Mouse (Mus musculus): ENCODE results near the gene 4930516K23Rik. TPM values are rescaled to one million over a fixed set of nuclear protein-coding genes. Genes with fewer than 3 reads are reported as not detected.

4930516K23Rik gene
- total RNA-seq (2021) (not detected), polyA plus RNA-seq (2012; rRNA removed) (not detected in 2 replicates)
- long read RNA-seq = 0 reads

GRCm38 (mm10) chr7:104061345-104061744, at the start of gene 4930516K23Rik:
TSS of gene 4930516K23Rik (minus strand) at chr7:104061445.
- DNase-seq = no peak

DNA sequence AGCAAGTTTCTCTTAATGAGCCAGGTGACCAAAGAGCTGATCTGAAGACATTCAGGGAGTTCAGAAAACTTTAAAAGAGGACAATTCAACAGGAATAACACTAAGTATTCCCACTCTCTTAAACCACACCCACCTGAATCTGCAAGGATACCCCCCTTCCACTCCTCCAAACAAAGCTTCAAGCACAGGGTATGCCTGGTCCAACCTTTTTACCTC, 43.4 kb upstream of the 4930516K23Rik start, which contains the start of gene Olfr646:
Gene Olfr646 (plus strand): TSS at position 117 of the 216 bp plus-strand sequence.
- no peak for DNase-seq

DNA sequence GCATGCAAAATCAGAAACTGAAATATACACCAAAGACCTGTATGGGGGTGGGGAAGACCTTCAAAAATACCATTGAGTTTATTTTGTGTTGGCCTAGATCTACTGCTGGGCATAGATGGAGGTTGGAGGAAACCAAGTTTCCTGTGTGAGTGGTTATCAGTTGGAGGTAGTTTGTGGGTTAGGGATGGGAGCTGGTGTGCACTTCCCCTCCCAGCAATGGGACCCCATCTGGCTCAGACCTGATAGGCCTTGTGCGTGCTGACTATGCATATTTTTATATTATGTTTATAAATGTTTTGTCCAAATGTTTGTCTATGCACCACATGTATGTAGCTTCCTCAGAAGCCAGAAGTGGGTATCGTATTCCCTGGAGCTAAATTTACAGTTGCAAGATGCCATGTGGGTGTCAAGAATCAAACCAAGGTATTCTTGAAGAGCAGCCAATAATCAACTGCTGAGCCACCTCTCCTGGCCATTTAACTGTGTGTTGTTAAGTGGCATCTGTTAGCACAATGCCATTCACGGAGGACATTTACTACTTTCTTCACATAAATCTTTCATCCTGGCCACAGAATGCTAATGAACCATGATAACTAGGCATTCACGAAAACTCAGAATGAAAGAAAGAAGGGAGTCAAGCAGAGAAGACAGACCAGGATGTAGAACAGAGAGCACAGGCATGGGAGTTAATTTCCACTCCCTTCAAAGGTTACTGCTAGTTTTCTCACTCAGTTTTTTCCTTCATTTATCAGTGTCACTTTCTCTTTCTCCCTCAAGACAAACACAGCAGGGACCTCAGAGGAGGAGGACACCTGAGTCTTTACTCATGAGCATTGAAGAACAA, 42.9 kb upstream of the 4930516K23Rik start:
- no peak for DNase-seq

- no peak for DNase-seq
These were observed 24.1 kb upstream of the 4930516K23Rik start, which contains the start of gene Olfr645 for GRCm38 (mm10) chr7:104085365-104085764. TSS of gene Olfr645 (minus strand) at chr7:104085465.

- no peak for DNase-seq
These were observed 10.5 kb upstream of the 4930516K23Rik start, which contains the start of gene Olfr644 for GRCm38 (mm10) chr7:104071769-104072168. TSS of gene Olfr644 (minus strand) at chr7:104071869.

DNA sequence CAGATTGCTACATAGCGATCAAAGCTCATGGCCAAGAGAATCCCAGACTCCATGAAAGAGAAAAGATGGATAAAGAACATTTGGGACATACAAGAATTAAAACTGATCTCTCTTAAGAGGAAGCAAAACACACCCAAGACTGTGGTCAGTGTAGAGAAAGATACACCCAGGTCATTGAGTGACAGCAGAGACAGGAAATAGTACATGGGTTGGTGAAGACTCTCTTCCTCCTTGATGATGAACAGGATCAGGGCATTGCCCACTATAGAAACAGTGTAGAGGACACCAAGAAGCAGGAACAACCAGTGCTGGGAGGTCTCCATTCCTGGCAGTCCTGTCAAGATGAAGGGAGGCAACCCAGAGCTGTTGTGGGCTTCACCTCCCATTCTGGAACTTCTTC, 2.0 kb downstream of the 4930516K23Rik start:
- no peak for DNase-seq

GRCm38 (mm10) chr7:104052566-104052965, 8.7 kb downstream of the 4930516K23Rik start, which contains the start of gene Olfr642:
TSS of gene Olfr642 (minus strand) at chr7:104052666.
- DNase-seq = no peak

DNA sequence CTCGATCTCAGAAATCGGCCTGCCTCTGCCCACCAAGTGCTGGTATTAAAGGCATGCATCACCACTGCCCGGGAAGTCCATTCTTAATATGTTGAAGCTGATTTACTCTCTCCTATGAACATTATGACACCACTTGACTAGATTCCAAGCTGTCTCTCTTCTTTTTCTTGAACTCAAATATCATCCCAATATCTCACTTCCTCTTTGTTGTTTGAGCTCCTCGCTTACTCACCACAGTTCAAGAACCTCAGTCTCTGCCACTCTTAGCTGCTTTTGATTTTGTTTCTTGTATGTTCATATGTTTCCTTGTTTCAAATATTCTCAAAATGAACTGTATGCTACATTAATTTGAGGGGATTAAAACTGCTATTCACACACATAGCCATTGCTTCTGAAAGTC, 10.5 kb downstream of the 4930516K23Rik start:
- no peak for DNase-seq

- DNase-seq = no peak
These were observed 26.1 kb downstream of the 4930516K23Rik start, which contains the start of gene Olfr641 for GRCm38 (mm10) chr7:104035145-104035544. TSS of gene Olfr641 (plus strand) at chr7:104035445.

DNA sequence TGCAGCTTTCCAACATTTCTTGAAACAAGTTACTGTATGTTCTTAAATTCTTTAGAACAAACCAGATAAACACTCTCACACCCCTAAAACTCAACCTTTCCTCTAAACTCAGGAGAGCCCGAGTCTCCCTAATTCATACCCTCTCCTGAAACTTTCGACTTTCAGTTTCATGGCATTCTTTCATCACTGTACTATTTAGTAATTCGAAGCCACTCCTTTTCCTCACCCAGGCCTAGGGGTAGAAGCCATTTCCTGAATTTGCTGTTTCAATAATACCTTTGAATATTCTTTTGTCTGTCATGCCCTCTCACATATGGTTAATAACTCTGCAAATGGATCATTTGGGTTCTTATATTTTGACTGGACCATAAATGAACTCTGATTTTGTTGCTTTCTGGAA, 34.3 kb downstream of the 4930516K23Rik start:
- no peak for DNase-seq

DNA sequence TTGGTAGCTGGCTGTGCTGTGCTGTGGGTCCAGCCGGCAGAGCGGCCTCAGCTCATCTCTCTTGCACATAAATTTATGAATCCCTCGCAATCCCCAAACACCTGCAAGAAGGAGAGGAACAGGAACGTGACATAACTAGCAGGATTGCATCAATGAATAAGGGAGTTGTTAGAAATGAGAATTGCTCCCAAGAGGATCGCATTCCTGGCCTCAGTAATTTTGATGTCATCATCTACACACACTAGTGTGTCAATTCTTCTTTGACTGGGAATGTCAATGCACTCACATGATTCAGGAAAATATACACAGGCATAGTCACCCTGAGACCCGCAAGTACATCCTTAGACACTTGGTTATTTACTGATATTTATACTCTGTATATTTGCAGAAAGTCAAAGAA, 35.8 kb downstream of the 4930516K23Rik start, which contains the start of gene Olfr640:
Gene Olfr640 (minus strand): TSS at position 101 of the 400 bp plus-strand sequence.
- DNase-seq = no peak

DNA sequence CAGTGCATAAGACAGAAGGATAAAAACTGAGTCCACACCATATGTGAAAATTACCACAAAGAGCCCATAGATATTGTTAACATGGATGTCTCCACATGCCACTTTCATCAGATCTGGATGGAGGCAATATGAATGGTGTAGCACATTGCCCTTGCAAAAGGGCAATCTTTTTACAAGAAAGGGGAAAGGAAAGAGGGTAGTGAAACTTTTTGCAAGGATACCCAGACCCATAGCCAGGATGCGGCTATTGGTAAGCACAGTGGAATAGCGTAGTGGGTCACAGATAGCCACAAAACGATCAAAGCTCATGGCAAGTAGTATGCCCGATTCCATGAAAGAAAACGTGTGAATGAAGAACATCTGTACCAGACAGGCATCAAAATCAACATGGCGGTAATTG, 39.6 kb downstream of the 4930516K23Rik start:
- no peak for DNase-seq

GRCm38 (mm10) chr7:104018953-104019352, 42.3 kb downstream of the 4930516K23Rik start:
- no peak for DNase-seq

GRCm38 (mm10) chr7:104017203-104017602, 44.0 kb downstream of the 4930516K23Rik start, which contains the start of gene Olfr639:
TSS of gene Olfr639 (minus strand) at chr7:104017303.
- DNase-seq = no peak

Other genes starting within 250 kb of the 4930516K23Rik start
- gene Hbb-bt, start 247.4 kb downstream of the 4930516K23Rik start, total RNA-seq (2021) = 100 to 1,000 TPM; 120 to 218 TPM
- 48.3 and 61.8 TPM in 2 replicates for gene Hbb-bt, start 247.4 kb downstream of the 4930516K23Rik start, polyA plus RNA-seq (2012; rRNA removed)
- 1,000 to 10,000 TPM; 1,531 to 2,097 TPM for gene Hbb-bs, start 233.3 kb downstream of the 4930516K23Rik start, total RNA-seq (2021)
- 569 and 814 TPM in 2 replicates for gene Hbb-bs, start 233.3 kb downstream of the 4930516K23Rik start, polyA plus RNA-seq (2012; rRNA removed)
- gene Hbb-bh2, start 220.9 kb downstream of the 4930516K23Rik start, total RNA-seq (2021) = not detected
- not detected in 2 replicates for gene Hbb-bh2, start 220.9 kb downstream of the 4930516K23Rik start, polyA plus RNA-seq (2012; rRNA removed)
- gene Hbb-bh1, start 218.3 kb downstream of the 4930516K23Rik start, total RNA-seq (2021) = not detected
- gene Hbb-bh1, start 218.3 kb downstream of the 4930516K23Rik start, polyA plus RNA-seq (2012; rRNA removed) = not detected in 2 replicates
- not detected for gene Hbb-y, start 208.2 kb downstream of the 4930516K23Rik start, total RNA-seq (2021)
- gene Hbb-y, start 208.2 kb downstream of the 4930516K23Rik start, polyA plus RNA-seq (2012; rRNA removed) = not detected in 2 replicates
- gene Olfr66, start 175.2 kb downstream of the 4930516K23Rik start, total RNA-seq (2021) = not detected
- gene Olfr66, start 175.2 kb downstream of the 4930516K23Rik start, polyA plus RNA-seq (2012; rRNA removed) = not detected in 2 replicates
- gene Olfr64, start 167.0 kb downstream of the 4930516K23Rik start, total RNA-seq (2021) = not detected
- not detected in 2 replicates for gene Olfr64, start 167.0 kb downstream of the 4930516K23Rik start, polyA plus RNA-seq (2012; rRNA removed)
- gene Olfr65, start 158.0 kb downstream of the 4930516K23Rik start, total RNA-seq (2021) = not detected
- not detected in 2 replicates for gene Olfr65, start 158.0 kb downstream of the 4930516K23Rik start, polyA plus RNA-seq (2012; rRNA removed)
- not detected for gene Olfr631, start 132.6 kb downstream of the 4930516K23Rik start, total RNA-seq (2021)
- not detected in 2 replicates for gene Olfr631, start 132.6 kb downstream of the 4930516K23Rik start, polyA plus RNA-seq (2012; rRNA removed)
- not detected for gene Olfr632, start 127.1 kb downstream of the 4930516K23Rik start, total RNA-seq (2021)
- not detected in 2 replicates for gene Olfr632, start 127.1 kb downstream of the 4930516K23Rik start, polyA plus RNA-seq (2012; rRNA removed)
- not detected for gene Olfr633, start 117.0 kb downstream of the 4930516K23Rik start, total RNA-seq (2021)
- gene Olfr633, start 117.0 kb downstream of the 4930516K23Rik start, polyA plus RNA-seq (2012; rRNA removed) = not detected in 2 replicates
- not detected for gene Olfr635, start 90.3 kb downstream of the 4930516K23Rik start, total RNA-seq (2021)
- gene Olfr635, start 90.3 kb downstream of the 4930516K23Rik start, polyA plus RNA-seq (2012; rRNA removed) = not detected in 2 replicates
- not detected for gene Olfr638, start 62.7 kb downstream of the 4930516K23Rik start, total RNA-seq (2021)
- not detected in 2 replicates for gene Olfr638, start 62.7 kb downstream of the 4930516K23Rik start, polyA plus RNA-seq (2012; rRNA removed)
- not detected for gene Olfr639, start 44.1 kb downstream of the 4930516K23Rik start, total RNA-seq (2021)
- not detected in 2 replicates for gene Olfr639, start 44.1 kb downstream of the 4930516K23Rik start, polyA plus RNA-seq (2012; rRNA removed)
- not detected for gene Olfr640, start 35.9 kb downstream of the 4930516K23Rik start, total RNA-seq (2021)
- gene Olfr640, start 35.9 kb downstream of the 4930516K23Rik start, polyA plus RNA-seq (2012; rRNA removed) = not detected in 2 replicates
- gene Olfr641, start 26.0 kb downstream of the 4930516K23Rik start, total RNA-seq (2021) = not detected
- not detected in 2 replicates for gene Olfr641, start 26.0 kb downstream of the 4930516K23Rik start, polyA plus RNA-seq (2012; rRNA removed)
- not detected for gene Olfr642, start 8.8 kb downstream of the 4930516K23Rik start, total RNA-seq (2021)
- not detected in 2 replicates for gene Olfr642, start 8.8 kb downstream of the 4930516K23Rik start, polyA plus RNA-seq (2012; rRNA removed)
- not detected for gene Olfr644, start 10.4 kb upstream of the 4930516K23Rik start, total RNA-seq (2021)
- not detected in 2 replicates for gene Olfr644, start 10.4 kb upstream of the 4930516K23Rik start, polyA plus RNA-seq (2012; rRNA removed)
- not detected for gene Olfr645, start 24.0 kb upstream of the 4930516K23Rik start, total RNA-seq (2021)
- gene Olfr645, start 24.0 kb upstream of the 4930516K23Rik start, polyA plus RNA-seq (2012; rRNA removed) = not detected in 2 replicates
- gene Olfr646, start 43.4 kb upstream of the 4930516K23Rik start, total RNA-seq (2021) = not detected
- not detected in 2 replicates for gene Olfr646, start 43.4 kb upstream of the 4930516K23Rik start, polyA plus RNA-seq (2012; rRNA removed)
- gene Ubqln5, start 68.4 kb upstream of the 4930516K23Rik start, total RNA-seq (2021) = not detected
- gene Ubqln5, start 68.4 kb upstream of the 4930516K23Rik start, polyA plus RNA-seq (2012; rRNA removed) = not detected in 2 replicates
- not detected for gene Olfr643, start 76.0 kb upstream of the 4930516K23Rik start, total RNA-seq (2021)
- not detected in 2 replicates for gene Olfr643, start 76.0 kb upstream of the 4930516K23Rik start, polyA plus RNA-seq (2012; rRNA removed)
- not detected for gene Ubqln3, start 81.8 kb upstream of the 4930516K23Rik start, total RNA-seq (2021)
- gene Ubqln3, start 81.8 kb upstream of the 4930516K23Rik start, polyA plus RNA-seq (2012; rRNA removed) = not detected in 2 replicates
- gene Ubqlnl, start 89.1 kb upstream of the 4930516K23Rik start, total RNA-seq (2021) = not detected
- gene Ubqlnl, start 89.1 kb upstream of the 4930516K23Rik start, polyA plus RNA-seq (2012; rRNA removed) = not detected in 2 replicates
- gene Olfm5, start 103.4 kb upstream of the 4930516K23Rik start, total RNA-seq (2021) = not detected
- gene Olfm5, start 103.4 kb upstream of the 4930516K23Rik start, polyA plus RNA-seq (2012; rRNA removed) = not detected in 2 replicates
- gene Olfr648, start 121.9 kb upstream of the 4930516K23Rik start, total RNA-seq (2021) = not detected
- gene Olfr648, start 121.9 kb upstream of the 4930516K23Rik start, polyA plus RNA-seq (2012; rRNA removed) = 0.04 TPM in 1 of 2 replicates, not detected in the other
- gene Olfr649, start 134.5 kb upstream of the 4930516K23Rik start, total RNA-seq (2021) = not detected
- not detected in 2 replicates for gene Olfr649, start 134.5 kb upstream of the 4930516K23Rik start, polyA plus RNA-seq (2012; rRNA removed)
- under 1 TPM; 0.12 to 0.66 TPM for gene Trim6, start 157.3 kb upstream of the 4930516K23Rik start, total RNA-seq (2021)
- 0.09 and 0.36 TPM in 2 replicates for gene Trim6, start 157.3 kb upstream of the 4930516K23Rik start, polyA plus RNA-seq (2012; rRNA removed)
- 1 to 10 TPM; 6.5 to 6.8 TPM for gene Trim34a, start 183.0 kb upstream of the 4930516K23Rik start, total RNA-seq (2021)
- gene Trim34a, start 183.0 kb upstream of the 4930516K23Rik start, polyA plus RNA-seq (2012; rRNA removed) = 4.0 and 4.6 TPM in 2 replicates
- gene Trim5, start 226.6 kb upstream of the 4930516K23Rik start, total RNA-seq (2021) = 1 to 10 TPM; 3.5 to 3.8 TPM
- gene Trim5, start 226.6 kb upstream of the 4930516K23Rik start, polyA plus RNA-seq (2012; rRNA removed) = 0.22 and 0.47 TPM in 2 replicates

All from adrenal gland, adult 2 months (tissue).